Mouse (Mus musculus) heart, adult 2 months (tissue): Measurements from ENCODE around the gene Klhl31. TPM values are rescaled to one million over a fixed set of nuclear protein-coding genes. Genes with fewer than 3 reads are reported as not detected.
A peak's percentile ranks its signal among the peaks of the same experiment; 100 is the strongest.

ENCODE experiments used
- DNase-seq, 2 experiments: peaks; one replicate each; pipeline ENCODE4 v3.0.0; 2021
- H3K27ac ChIP-seq: fragments of 200-600 bp; 2 replicates; pipeline ENCODE4 v1.8.1; 2022
- H3K27me3 ChIP-seq: fragments of 200-500 bp; 2 replicates; pipeline ENCODE4 v1.6.1; 2012; ENCODE audit warnings: mild to moderate bottlenecking, low read length, inconsistent platforms, mixed read lengths; ENCODE audit not compliant: control insufficient read depth, insufficient read depth
- H3K36me3 ChIP-seq: fragments of 200-500 bp; 2 replicates; pipeline ENCODE4 v1.6.1; 2012; ENCODE audit warnings: low read length, inconsistent platforms; ENCODE audit not compliant: control insufficient read depth, insufficient read depth
- H3K4me1 ChIP-seq: fragments of 200-500 bp; 2 replicates; pipeline ENCODE4 v1.6.1; 2011; ENCODE audit warnings: low read length; ENCODE audit not compliant: control insufficient read depth, insufficient read depth
- H3K4me3 ChIP-seq: fragments of 200-600 bp; 2 replicates; pipeline ENCODE4 v1.8.1; 2022
- H3K79me2 ChIP-seq: fragments of 200-500 bp; replicated peaks from 2 replicates; pipeline ENCODE4 v1.6.1; 2012; ENCODE audit warnings: mild to moderate bottlenecking, inconsistent platforms, low read length, moderate library complexity, mixed read lengths; ENCODE audit not compliant: control insufficient read depth, insufficient read depth
- H3K9ac ChIP-seq: fragments of 200-500 bp; 2 replicates; pipeline ENCODE4 v1.6.1; 2012; ENCODE audit warnings: low read depth, mild to moderate bottlenecking, control low read depth, inconsistent platforms, low read length, mixed read lengths
- CTCF ChIP-seq: fragments of 200-600 bp; IDR thresholded peaks from 2 replicates; pipeline ENCODE4 v1.8.1; 2022; ENCODE audit warnings: antibody characterized with exemption, mild to moderate bottlenecking, moderate library complexity
- EP300 ChIP-seq: fragments of 200-500 bp; IDR thresholded peaks from 2 replicates; pipeline ENCODE4 v1.6.1; 2011; ENCODE audit warnings: low read depth, low read length, control low read depth; ENCODE audit not compliant: insufficient read depth
- POLR2A ChIP-seq: fragments of 200-500 bp; IDR thresholded peaks from 2 replicates; pipeline ENCODE4 v1.6.1; 2011; ENCODE audit warnings: mild to moderate bottlenecking, low read depth, low read length, control low read depth; ENCODE audit not compliant: insufficient read depth
- WGBS: fragments of 180-500 bp; shearing (Covaris S2); methylation state at CpG from one replicate; pipeline ENCODE4 v1.1.7; 2018; 5-methylcytosine and 5-hydroxymethylcytosine counted together
- intact Hi-C: fragments of 180-260 bp; cut with DNase I; formaldehyde crosslinking; loops from one replicate; pipeline ENCODE4 v1.15.1; 2025
- polyA plus RNA-seq: library from polyadenylated mRNA; depleted of rRNA; stranded (reverse); fragments of >200 nt; gene quantifications from 2 replicates; pipeline ENCODE4 v1.2.3, GENCODE M21; 2012
- total RNA-seq, 2 experiments: library from RNA; stranded (reverse); gene quantifications; 2 replicates each; pipeline ENCODE4 v1.2.3; 2021

Gene Klhl31
- total and polyA plus RNA-seq, 3 experiments, result 22.4 to 122 (median 116) TPM

DNA sequence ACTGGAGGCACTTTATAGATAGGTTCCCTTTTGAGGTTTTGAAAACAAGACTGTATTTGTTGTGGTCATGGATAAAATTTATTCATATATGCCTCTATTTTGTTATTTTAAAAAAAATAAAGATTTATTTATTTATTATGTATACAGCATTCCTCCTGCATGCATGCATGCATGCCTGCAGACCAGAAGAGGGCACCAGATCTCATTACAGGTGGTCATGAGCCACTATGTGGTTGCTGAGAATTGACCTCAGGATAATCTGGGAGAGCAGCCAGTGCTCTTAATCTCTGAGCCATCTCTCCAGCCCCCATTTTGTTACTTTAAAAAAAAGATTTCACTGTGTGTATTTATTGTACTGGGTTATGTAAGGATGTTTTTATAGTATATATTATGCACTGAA is 25.5 kb upstream of the Klhl31 start:
- no peak overlapping the region for H3K27ac ChIP-seq
- intact Hi-C loops, result loop anchor here (5.0 kb wide), 1 partner anchor 41 kb away; no protein-coding TSS in a partner anchor
- H3K4me3 ChIP-seq, result no peak overlapping the region
- H3K36me3 ChIP-seq, result no peaks in the 10 kb centered on the region
- H3K79me2 ChIP-seq, result no peaks in the 10 kb centered on the region
- H3K4me1 ChIP-seq, result no peaks in the 10 kb centered on the region
- no peak overlapping the region for H3K9ac ChIP-seq
- DNase-seq, result no peak
- no peaks in the 10 kb centered on the region for H3K27me3 ChIP-seq
- TF ChIP-seq CTCF, result peak; percentile 81
- TF ChIP-seq POLR2A, result no peak
- TF ChIP-seq EP300, result 0 out of 2 replicates have a peak, but pooled peaks have one; percentile 13

DNA sequence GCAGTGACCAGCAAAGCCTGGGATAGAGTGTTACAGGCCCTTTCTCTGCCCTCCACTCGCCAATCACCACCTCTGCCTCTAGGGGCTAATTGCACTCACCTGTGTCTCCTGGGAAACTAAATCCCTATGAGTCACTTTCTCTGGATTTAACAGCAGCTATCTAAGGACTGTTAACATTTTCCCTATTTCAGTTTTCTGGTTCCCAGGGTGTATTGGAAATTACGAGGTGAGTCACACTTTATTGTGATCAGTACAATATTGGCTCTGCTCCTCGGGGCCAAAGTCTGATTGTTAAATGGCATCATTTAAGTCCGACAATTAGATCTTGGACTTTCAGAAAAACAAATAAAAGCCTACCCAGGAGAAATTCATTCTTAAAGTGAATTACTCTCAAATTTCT is 24.0 kb upstream of the Klhl31 start:
- Histone ChIP-seq H3K79me2 (no peaks in the 10 kb centered on the region), H3K4me1 (no peaks in the 10 kb centered on the region; the same call in 1 of the 2 replicates), H3K27me3 (no peaks in the 10 kb centered on the region), H3K4me3 (no peak overlapping the region), H3K9ac (no peak overlapping the region), H3K36me3 (peaks cover 3% of the 10 kb centered on the region; the same call in 1 of the 2 replicates), H3K27ac (no peak overlapping the region)
- DNase-seq, result no peak
- 84% methylated on average over 4 of the region's 4 CpGs for WGBS
- no peak for TF ChIP-seq POLR2A
- no peak for TF ChIP-seq EP300
- TF ChIP-seq CTCF, result no peak
- intact Hi-C loops, result loop anchor here (5.0 kb wide), 1 partner anchor 40 kb away; no protein-coding TSS in a partner anchor

DNA sequence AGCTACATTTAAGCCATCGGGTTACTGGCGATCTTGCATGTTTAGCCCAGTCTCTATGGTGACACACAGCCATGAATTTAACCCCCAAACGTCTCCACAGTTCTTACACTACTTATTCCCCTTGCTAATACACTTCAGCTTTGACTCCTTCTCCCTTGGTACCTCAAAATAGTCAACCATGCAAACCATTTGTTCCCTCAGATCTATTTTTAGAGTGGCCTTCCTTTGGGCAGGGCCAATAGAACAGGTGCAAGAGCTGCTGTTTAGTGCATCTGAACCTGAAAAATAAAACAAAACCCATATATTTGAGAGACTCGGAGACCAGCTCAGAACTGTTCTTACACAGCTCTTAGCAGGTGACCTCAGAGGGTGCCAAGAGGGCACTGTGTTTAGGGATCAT is 20.4 kb upstream of the Klhl31 start:
- WGBS, result 44% methylated on average over 4 of the region's 4 CpGs
- no peaks in the 10 kb centered on the region for H3K79me2 ChIP-seq
- DNase-seq, result no peak
- peak overlapping the region; percentile 48; the same call in 1 of the 2 replicates for H3K9ac ChIP-seq
- H3K27ac ChIP-seq, result peak overlapping the region; percentile 77
- TF ChIP-seq CTCF, result no peak
- TF ChIP-seq POLR2A, result no peak
- no peak for TF ChIP-seq EP300
- H3K36me3 ChIP-seq, result peaks cover 3% of the 10 kb centered on the region; the same call in 1 of the 2 replicates
- intact Hi-C loops, result no loop called here
- no peak overlapping the region for H3K4me3 ChIP-seq
- peaks cover 5% of the 10 kb centered on the region for H3K4me1 ChIP-seq
- no peaks in the 10 kb centered on the region for H3K27me3 ChIP-seq

DNA sequence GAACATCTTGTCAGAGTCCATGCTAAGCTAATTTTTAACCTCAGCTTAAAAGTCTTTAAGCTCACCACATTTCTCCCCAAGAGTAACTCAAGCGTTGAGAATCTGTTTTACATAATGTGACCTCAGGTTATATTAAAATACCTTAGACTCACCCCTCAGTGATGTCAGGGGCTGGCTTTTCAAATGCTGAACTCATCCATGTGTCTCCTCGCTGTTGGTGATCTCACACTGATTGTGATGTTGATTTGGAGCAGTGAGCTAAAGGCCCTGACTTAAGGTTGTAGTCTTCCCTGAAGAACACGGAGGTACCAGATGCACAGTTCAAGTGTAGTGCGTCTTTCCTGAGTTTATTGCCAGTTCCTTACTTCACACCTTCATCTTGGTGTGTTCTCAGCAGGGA is 19.5 kb upstream of the Klhl31 start:
- 68% methylated on average over 4 of the region's 4 CpGs for WGBS
- H3K4me3 ChIP-seq, result no peak overlapping the region
- TF ChIP-seq CTCF (no peak), POLR2A (no peak), EP300 (no peak)
- H3K9ac ChIP-seq, result no peak overlapping the region
- H3K36me3 ChIP-seq, result peaks cover 3% of the 10 kb centered on the region; the same call in 1 of the 2 replicates
- DNase-seq, result no peak
- H3K79me2 ChIP-seq, result no peaks in the 10 kb centered on the region
- H3K27ac ChIP-seq, result peak overlapping the region; percentile 77
- intact Hi-C loops, result no loop called here
- H3K4me1 ChIP-seq, result peaks cover 5% of the 10 kb centered on the region
- no peaks in the 10 kb centered on the region for H3K27me3 ChIP-seq

DNA sequence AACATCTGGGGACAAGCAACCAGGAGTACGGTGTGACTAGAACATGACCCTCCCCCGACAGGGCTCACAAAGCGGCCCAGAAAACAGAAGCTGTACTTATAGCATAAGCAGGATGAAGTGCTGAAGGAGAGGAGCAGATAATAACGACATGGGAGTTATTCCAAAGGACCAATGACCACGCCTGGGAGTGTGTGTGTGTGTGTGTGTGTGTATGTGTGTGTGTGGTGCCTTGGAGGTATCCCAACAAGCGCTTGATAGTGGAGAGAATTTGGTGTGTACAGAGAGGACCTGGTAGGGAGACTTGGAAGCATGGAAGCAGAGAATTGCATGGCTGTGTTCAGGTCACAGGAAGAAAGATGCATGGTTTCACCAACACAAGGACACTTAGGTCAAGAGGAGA is 18.5 kb upstream of the Klhl31 start:
- Histone ChIP-seq H3K27ac (peak overlapping the region; percentile 20; the same call in 1 of the 2 replicates), H3K9ac (no peak overlapping the region), H3K4me3 (no peak overlapping the region), H3K4me1 (peaks cover 7% of the 10 kb centered on the region), H3K27me3 (no peaks in the 10 kb centered on the region), H3K79me2 (no peaks in the 10 kb centered on the region), H3K36me3 (peaks cover 3% of the 10 kb centered on the region; the same call in 1 of the 2 replicates)
- intact Hi-C loops, result no loop called here
- DNase-seq, result no peak
- 42% methylated on average over 6 of the region's 6 CpGs for WGBS
- no peak for TF ChIP-seq CTCF
- 0 out of 2 replicates have a peak, but pooled peaks have one; percentile 41 for TF ChIP-seq EP300

DNA sequence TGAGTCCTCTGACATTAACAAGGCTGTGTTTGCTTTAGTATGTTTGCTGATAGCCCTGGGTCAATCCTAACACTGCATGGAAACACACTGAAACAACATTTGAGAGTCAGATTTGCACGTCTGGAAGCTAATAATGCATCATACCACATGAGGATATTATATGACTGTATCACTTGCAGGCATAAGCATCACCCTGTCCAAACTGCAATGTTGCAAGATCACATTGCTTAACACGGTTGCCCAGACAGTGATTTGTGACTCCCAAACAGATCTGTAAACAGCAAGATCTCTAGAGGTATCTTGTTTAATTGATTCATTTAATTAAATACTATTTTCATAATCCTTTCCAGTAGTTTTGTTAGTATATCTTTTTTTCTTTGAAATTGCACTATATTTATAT is 17.9 kb upstream of the Klhl31 start:
- 71% methylated on average over 2 of the region's 2 CpGs for WGBS
- no peak for DNase-seq
- Histone ChIP-seq H3K4me1 (peaks cover 10% of the 10 kb centered on the region), H3K27ac (no peak overlapping the region), H3K4me3 (no peak overlapping the region), H3K79me2 (no peaks in the 10 kb centered on the region), H3K9ac (no peak overlapping the region), H3K27me3 (no peaks in the 10 kb centered on the region), H3K36me3 (peaks cover 3% of the 10 kb centered on the region; the same call in 1 of the 2 replicates)
- no peak for TF ChIP-seq EP300
- no peak for TF ChIP-seq POLR2A
- TF ChIP-seq CTCF, result no peak
- intact Hi-C loops, result no loop called here
